Comparison of ENCODE assay signal across 8 mouse cellular contexts in the genomic region with DNA sequence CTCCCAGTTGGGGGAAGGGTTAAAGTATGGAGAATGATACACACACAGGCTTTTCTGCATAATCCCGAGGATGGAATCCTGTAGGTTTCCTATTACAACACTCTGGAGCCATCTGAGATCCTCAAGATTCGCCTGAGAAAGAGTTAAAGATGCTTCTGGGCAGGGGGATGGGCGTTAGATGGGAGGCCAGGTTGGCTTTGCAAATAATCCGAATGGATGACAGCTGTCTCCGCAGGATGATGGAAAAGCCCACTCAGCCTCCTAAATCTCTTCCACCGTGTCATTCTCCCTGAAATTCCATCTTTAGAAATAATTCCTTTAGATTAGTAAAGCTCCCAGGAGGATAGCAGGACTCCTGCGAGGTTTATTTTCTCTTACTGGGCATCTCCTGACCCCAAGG. TPM values are rescaled to one million over a fixed set of nuclear protein-coding genes. Genes with fewer than 3 reads are reported as not detected.
DNase-seq lines count a peak whose midpoint lies in the region; ATAC-seq and TF ChIP-seq lines count a peak whose summit lies in the region.
"Had no signal": no experiment of that assay in that cellular context is flagged by ENCODE, and none has a peak within 500 bp of the region (broad histone marks: within the 10 kb centered on the region; RNA-seq: fewer than 3 reads in every experiment).

No protein-coding gene starts in this region.

- no peaks in the 10 kb centered on the region for H3K36me3 ChIP-seq in lung, postnatal 0 days (ENCODE audit: insufficient read depth, low read length)
- no peaks in the 10 kb centered on the region for H3K36me3 ChIP-seq in forebrain, embryonic 11.5 days (ENCODE audit: control insufficient read depth, insufficient read depth, low read length)
- H3K36me3 ChIP-seq in liver, embryonic 13.5 days: peaks cover 31% of the 10 kb centered on the region
- no peaks in the 10 kb centered on the region for H3K36me3 ChIP-seq in stomach, postnatal 0 days (ENCODE audit: control insufficient read depth, insufficient read depth, low read length)

- H3K9ac ChIP-seq in lung, postnatal 0 days (replicated peaks; ENCODE audit: low read depth): peak overlapping the region; percentile 67; the same call in 1 of the 2 replicates
- H3K9ac ChIP-seq in forebrain, embryonic 11.5 days (ENCODE audit: low read length): no peak overlapping the region
- peak overlapping the region; percentile 97 for H3K9ac ChIP-seq in liver, embryonic 13.5 days
- peak overlapping the region; percentile 87; the same call in 1 of the 2 replicates for H3K9ac ChIP-seq in stomach, postnatal 0 days (ENCODE audit: low read length)

- no peaks in the 10 kb centered on the region for H3K27me3 ChIP-seq in lung, postnatal 0 days (replicated peaks; ENCODE audit: insufficient read depth, low read length)
- H3K27me3 ChIP-seq in forebrain, embryonic 11.5 days (ENCODE audit: control insufficient read depth, insufficient read depth, low read length): no peaks in the 10 kb centered on the region
- H3K27me3 ChIP-seq in liver, embryonic 13.5 days: no peaks in the 10 kb centered on the region
- no peaks in the 10 kb centered on the region for H3K27me3 ChIP-seq in stomach, postnatal 0 days (ENCODE audit: control insufficient read depth, insufficient read depth, low read length)

- no peak for ATAC-seq in lung, postnatal 0 days
- ATAC-seq in forebrain, embryonic 11.5 days (replicated peaks; ENCODE audit: low FRiP score): no peak
- no peak for ATAC-seq in liver, embryonic 13.5 days (ENCODE audit: low read depth)
- ATAC-seq in stomach, postnatal 0 days (ENCODE audit: low FRiP score, low TSS enrichment): no peak

- peaks cover 16% of the 10 kb centered on the region for H3K4me1 ChIP-seq in lung, postnatal 0 days (ENCODE audit: insufficient read depth, low read depth, low read length)
- H3K4me1 ChIP-seq in forebrain, embryonic 11.5 days (replicated peaks; ENCODE audit: control insufficient read depth, insufficient read depth, low read length): peaks cover 4% of the 10 kb centered on the region; the same call in 1 of the 2 replicates
- peaks cover 63% of the 10 kb centered on the region for H3K4me1 ChIP-seq in liver, embryonic 13.5 days (replicated peaks)
- H3K4me1 ChIP-seq in stomach, postnatal 0 days (replicated peaks; ENCODE audit: control insufficient read depth, insufficient read depth): 0 out of 2 replicates have a peak, but pooled peaks cover 3% of the 10 kb centered on the region

- H3K4me3 ChIP-seq in lung, postnatal 0 days (ENCODE audit: low read depth, low read length): peak overlapping the region; percentile 71
- peak overlapping the region; percentile 53 for H3K4me3 ChIP-seq in forebrain, embryonic 11.5 days (ENCODE audit: low read depth, low read length)
- H3K4me3 ChIP-seq in liver, embryonic 13.5 days (replicated peaks): peak overlapping the region; percentile 90
- H3K4me3 ChIP-seq in stomach, postnatal 0 days (ENCODE audit: low read depth, low read length): peak overlapping the region; percentile 74

- TF ChIP-seq CTCF in lung, postnatal 0 days (IDR thresholded peaks at IDR 0.05): no peak
- no peak for TF ChIP-seq CTCF in stomach, postnatal 0 days (IDR thresholded peaks at IDR 0.05; ENCODE audit: low read depth)

- H3K27ac ChIP-seq in lung, postnatal 0 days (ENCODE audit: low read length): no peak overlapping the region; the same call in 1 of the 2 replicates
- H3K27ac ChIP-seq in forebrain, embryonic 11.5 days (ENCODE audit: low read depth, low read length): no peak overlapping the region
- peak overlapping the region; percentile 100 for H3K27ac ChIP-seq in liver, embryonic 13.5 days
- H3K27ac ChIP-seq in stomach, postnatal 0 days (replicated peaks): peak overlapping the region; percentile 97; the same call in 1 of the 2 replicates

- whole genome bisulfite sequencing in lung, postnatal 0 days: 15% methylated on average over 7 of the region's 7 CpGs
- 4% methylated on average over 7 of the region's 7 CpGs for WGBS in forebrain, embryonic 11.5 days
- WGBS in liver, embryonic 13.5 days (ENCODE audit: insufficient replicate concordance): 13% methylated on average over 7 of the region's 7 CpGs
- 15% methylated on average over 7 of the region's 7 CpGs for WGBS in stomach, postnatal 0 days

- no peak for TF ChIP-seq EP300 in lung, postnatal 0 days (IDR thresholded peaks at IDR 0.05)
- TF ChIP-seq EP300 in stomach, postnatal 0 days (optimal IDR thresholded peaks at IDR 0.05): no peak

- H3K9me3 ChIP-seq in lung, postnatal 0 days (ENCODE audit: low read length): no peaks in the 10 kb centered on the region
- H3K9me3 ChIP-seq in forebrain, embryonic 11.5 days (ENCODE audit: control insufficient read depth, low read length): no peaks in the 10 kb centered on the region
- no peaks in the 10 kb centered on the region for H3K9me3 ChIP-seq in liver, embryonic 13.5 days (replicated peaks)
- H3K9me3 ChIP-seq in stomach, postnatal 0 days (ENCODE audit: control insufficient read depth, low read length): no peaks in the 10 kb centered on the region

- DNase-seq in lung, postnatal 0 days (ENCODE audit: low spot score): no peak
- no peak for DNase-seq in lung, postnatal 10 days
- no peak for DNase-seq in forebrain, embryonic 11.5 days (ENCODE audit: low spot score)
- DNase-seq in liver, embryonic 13.5 days: no peak
- DNase-seq in stomach, postnatal 0 days (ENCODE audit: low spot score): no peak
- DNase-seq in right cerebral cortex, postnatal 4 days: no peak
- DNase-seq in left cerebral cortex, adult 9 months (ENCODE audit: low spot score in 2 of 2): no peak

- H3K4me2 ChIP-seq in lung, postnatal 0 days (replicated peaks; ENCODE audit: low read depth, low read length): peak overlapping the region; percentile 93
- H3K4me2 ChIP-seq in forebrain, embryonic 11.5 days (ENCODE audit: low read depth, low read length, severe bottlenecking): peak overlapping the region; percentile 65; the same call in 1 of the 2 replicates
- H3K4me2 ChIP-seq in liver, embryonic 13.5 days: peak overlapping the region; percentile 82
- H3K4me2 ChIP-seq in stomach, postnatal 0 days (replicated peaks; ENCODE audit: low read depth): peak overlapping the region; percentile 96

RNA-seq across cellular contexts. Expression of gene Stom, which starts 1.2 kb away (rescaled TPM):
- polyA plus RNA-seq in lung, postnatal 0 days (2015; fragmentation: Nextera tagmentation; extraction: Ambion mirVana): 76.9 and 86.2 TPM in 2 replicates
- 10.6 and 13.0 TPM in 2 replicates for polyA plus RNA-seq in forebrain, embryonic 11.5 days (2014; fragmentation: Nextera tagmentation; extraction: Ambion mirVana)
- 128 and 160 TPM in 2 replicates for polyA plus RNA-seq in liver, embryonic 13.5 days (2015; fragmentation: Nextera tagmentation; extraction: Ambion mirVana)
- 53.5 and 56.9 TPM in 2 replicates for polyA plus RNA-seq in stomach, postnatal 0 days (2015; fragmentation: Nextera tagmentation; extraction: Ambion mirVana)

RNA-seq across cellular contexts. Expression of gene 4930568D16Rik, which starts 31.9 kb away (rescaled TPM):
- not detected in 2 replicates for polyA plus RNA-seq in lung, postnatal 0 days (2015; fragmentation: Nextera tagmentation; extraction: Ambion mirVana)
- polyA plus RNA-seq in forebrain, embryonic 11.5 days (2014; fragmentation: Nextera tagmentation; extraction: Ambion mirVana): not detected in 2 replicates
- not detected in 2 replicates for polyA plus RNA-seq in liver, embryonic 13.5 days (2015; fragmentation: Nextera tagmentation; extraction: Ambion mirVana)
- polyA plus RNA-seq in stomach, postnatal 0 days (2015; fragmentation: Nextera tagmentation; extraction: Ambion mirVana): not detected in 2 replicates
- polyA plus RNA-seq: liver, adult 2 months had no signal

Comparison
In these comparisons a context has a peak if more than half of its experiments do, and no peak if none do; other contexts are left out.
1. H3K27ac ChIP-seq: peak in liver, embryonic 13.5 days (single experiment) and stomach, postnatal 0 days (single experiment); none in lung, postnatal 0 days (single experiment) and forebrain, embryonic 11.5 days (single experiment).
2. Peak in every context shown above with its lines, with median percentiles within 50 percentile points of each other: H3K4me2 ChIP-seq and H3K4me3 ChIP-seq.